Mouse (Mus musculus): ENCODE data around the gene Wdr37. TPM values are rescaled to one million over a fixed set of nuclear protein-coding genes. Genes with fewer than 3 reads are reported as not detected.
A peak's percentile ranks its signal among the peaks of the same experiment; 100 is the strongest.

The Wdr37 gene
- polyA plus RNA-seq, 1 experiment from 2014 or later: 31.0 TPM

DNA sequence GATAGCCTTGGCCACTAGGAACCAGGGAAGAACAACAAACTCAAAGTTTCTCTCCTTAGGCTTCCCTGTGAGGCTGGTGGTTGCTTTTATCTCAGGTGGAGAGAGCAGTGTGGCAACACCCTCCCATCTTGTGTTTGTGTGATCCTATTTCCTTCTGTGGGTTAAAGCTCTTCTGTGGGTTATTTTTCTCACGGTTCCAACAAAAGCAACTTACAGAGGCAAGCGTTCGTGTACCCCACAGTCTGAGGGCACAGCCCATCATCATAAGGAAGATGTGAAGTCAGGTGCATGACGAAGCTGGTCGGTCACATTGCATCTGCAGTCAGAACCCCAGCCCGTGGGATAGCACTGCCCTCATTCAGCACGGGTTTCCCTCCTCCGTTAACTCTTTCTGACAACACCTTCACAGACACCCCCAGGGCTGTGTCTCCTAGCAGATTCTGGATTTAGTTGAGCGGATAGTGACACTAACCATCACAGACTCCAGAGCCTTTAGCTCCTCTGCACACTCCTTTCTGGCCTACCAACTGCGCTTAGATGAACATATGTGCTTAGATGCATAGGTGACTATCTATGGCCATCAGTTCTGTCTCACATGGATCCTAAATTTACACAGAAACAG is 87.9 kb downstream of the Wdr37 start:
- 90% methylated on average over 10 of the region's 10 CpGs for WGBS

DNA sequence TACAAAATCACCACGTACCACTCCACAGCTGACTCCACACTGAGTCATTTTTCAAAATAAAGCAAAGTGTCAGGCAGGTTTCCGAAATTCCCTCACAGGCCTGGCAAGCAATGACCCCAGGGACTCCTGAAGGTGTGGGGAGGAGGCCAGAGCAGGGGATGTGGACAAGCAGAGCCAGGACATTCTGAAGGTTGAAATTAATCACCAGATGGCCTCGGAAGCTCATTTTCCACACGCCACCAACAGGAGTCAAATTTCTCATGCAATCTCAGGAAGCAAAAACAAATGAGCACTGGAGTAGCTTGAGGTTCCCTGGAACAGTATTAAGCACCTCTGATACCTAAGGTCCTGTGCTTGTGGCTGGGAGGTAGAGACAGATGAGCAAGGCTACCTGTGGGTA is 89.1 kb downstream of the Wdr37 start:
- peak; percentile 7 for DNase-seq (ENCODE audit: low spot score)
- WGBS: 59% methylated on average over 4 of the region's 4 CpGs
- no peaks in the 10 kb centered on the region for H3K36me3 ChIP-seq
- H3K4me3 ChIP-seq: no peak overlapping the region
- no peaks in the 10 kb centered on the region for H3K9me3 ChIP-seq
- peaks cover 6% of the 10 kb centered on the region for H3K4me1 ChIP-seq (replicated peaks)
- H3K27ac ChIP-seq: no peak overlapping the region
- H3K27me3 ChIP-seq (ENCODE audit: insufficient read depth, poor library complexity, severe bottlenecking): no peaks in the 10 kb centered on the region

More for the DNA sequence above, 87.9 kb downstream of the Wdr37 start:
- Histone ChIP-seq H3K4me3 (no peak overlapping the region), H3K9me3 (no peaks in the 10 kb centered on the region), H3K36me3 (no peaks in the 10 kb centered on the region), H3K27ac (no peak overlapping the region), H3K27me3 (ENCODE audit: insufficient read depth, poor library complexity, severe bottlenecking) (no peaks in the 10 kb centered on the region), H3K4me1 (replicated peaks) (peaks cover 6% of the 10 kb centered on the region)
- DNase-seq (ENCODE audit: low spot score): no peak

DNA sequence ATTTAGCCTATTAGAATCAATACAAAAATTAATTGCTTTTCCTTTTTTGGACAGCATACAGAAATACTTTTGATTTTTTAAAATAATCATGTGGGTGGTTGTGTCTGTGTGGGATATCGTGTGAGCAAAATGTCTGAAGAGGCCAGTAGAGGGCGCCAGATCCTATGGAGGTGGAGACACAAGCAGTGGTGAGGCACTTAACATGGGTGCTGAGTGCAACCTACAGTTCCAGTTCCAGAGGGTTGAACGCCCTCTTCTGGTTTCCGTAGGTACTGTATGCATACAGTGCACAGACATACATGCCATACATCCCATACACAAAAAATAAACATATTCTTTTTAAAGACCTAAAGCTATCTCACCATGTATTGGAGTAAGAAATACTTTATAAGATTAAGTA is 91.3 kb downstream of the Wdr37 start:
- Histone ChIP-seq H3K4me1 (replicated peaks) (peaks cover 6% of the 10 kb centered on the region), H3K27ac (no peak overlapping the region), H3K36me3 (no peaks in the 10 kb centered on the region), H3K4me3 (no peak overlapping the region), H3K27me3 (ENCODE audit: insufficient read depth, poor library complexity, severe bottlenecking) (no peaks in the 10 kb centered on the region), H3K9me3 (no peaks in the 10 kb centered on the region)
- DNase-seq (ENCODE audit: low spot score): peak; percentile 36
- 49% methylated on average over 4 of the region's 4 CpGs for WGBS

DNA sequence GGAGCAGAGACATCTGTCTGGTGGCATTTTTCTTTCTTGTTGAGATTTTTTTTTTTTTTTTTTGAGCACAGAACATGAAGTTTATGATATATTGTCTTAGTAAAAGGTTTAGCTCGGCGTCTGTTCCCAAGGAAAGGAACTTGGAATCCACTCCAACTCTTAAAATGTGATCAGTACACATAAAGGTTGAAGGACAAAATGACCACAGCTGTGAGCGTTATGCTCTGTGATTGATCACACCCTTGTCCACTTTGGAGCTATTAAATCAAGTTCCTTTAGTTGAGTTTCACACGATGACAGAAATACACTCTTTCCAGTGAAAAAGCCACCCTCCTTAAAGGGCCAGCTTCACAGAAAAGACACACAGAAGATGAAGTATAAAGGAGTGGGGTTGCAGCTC is 101.1 kb downstream of the Wdr37 start:
- Histone ChIP-seq H3K27ac (no peak overlapping the region), H3K4me3 (no peak overlapping the region), H3K36me3 (no peaks in the 10 kb centered on the region), H3K9me3 (peaks cover 6% of the 10 kb centered on the region), H3K4me1 (replicated peaks) (peaks cover 7% of the 10 kb centered on the region; the same call in 1 of the 2 replicates), H3K27me3 (ENCODE audit: insufficient read depth, poor library complexity, severe bottlenecking) (no peaks in the 10 kb centered on the region)
- WGBS: 87% methylated on average over 4 of the region's 4 CpGs
- DNase-seq (ENCODE audit: low spot score): no peak

DNA sequence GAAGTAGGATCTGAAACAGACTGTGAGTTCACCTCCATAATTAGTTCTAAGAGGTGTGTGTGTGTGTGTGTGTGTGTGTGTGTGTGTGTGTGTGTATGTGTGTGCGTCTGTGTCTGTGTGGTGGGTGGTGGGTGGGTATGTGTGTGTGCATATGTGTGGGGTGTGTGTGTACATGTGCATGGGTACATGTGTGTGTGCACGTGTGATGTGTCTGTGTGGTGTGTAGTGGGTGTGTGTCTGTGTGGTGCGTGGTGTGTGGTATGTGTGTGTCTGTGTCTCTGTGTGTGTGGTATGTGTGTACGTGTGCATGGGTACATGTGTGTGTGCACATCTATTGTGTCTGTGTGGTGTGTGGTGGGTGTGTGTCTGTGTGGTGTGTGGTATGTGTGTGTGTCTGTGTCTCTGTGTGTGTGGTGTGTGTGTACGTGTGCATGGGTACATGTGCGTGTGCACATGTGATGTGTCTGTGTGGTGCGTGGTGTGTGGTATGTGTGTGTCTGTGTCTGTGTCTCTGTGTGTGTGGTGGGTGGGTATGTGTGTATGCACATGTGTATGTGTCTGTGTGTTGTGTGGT is 102.0 kb downstream of the Wdr37 start:
- Histone ChIP-seq H3K9me3 (peaks cover 6% of the 10 kb centered on the region), H3K4me3 (no peak overlapping the region), H3K4me1 (replicated peaks) (peaks cover 4% of the 10 kb centered on the region; the same call in 1 of the 2 replicates), H3K36me3 (no peaks in the 10 kb centered on the region), H3K27ac (no peak overlapping the region), H3K27me3 (ENCODE audit: insufficient read depth, poor library complexity, severe bottlenecking) (no peaks in the 10 kb centered on the region)
- no peak for DNase-seq (ENCODE audit: low spot score)
- WGBS: 93% methylated on average over 7 of the region's 7 CpGs

DNA sequence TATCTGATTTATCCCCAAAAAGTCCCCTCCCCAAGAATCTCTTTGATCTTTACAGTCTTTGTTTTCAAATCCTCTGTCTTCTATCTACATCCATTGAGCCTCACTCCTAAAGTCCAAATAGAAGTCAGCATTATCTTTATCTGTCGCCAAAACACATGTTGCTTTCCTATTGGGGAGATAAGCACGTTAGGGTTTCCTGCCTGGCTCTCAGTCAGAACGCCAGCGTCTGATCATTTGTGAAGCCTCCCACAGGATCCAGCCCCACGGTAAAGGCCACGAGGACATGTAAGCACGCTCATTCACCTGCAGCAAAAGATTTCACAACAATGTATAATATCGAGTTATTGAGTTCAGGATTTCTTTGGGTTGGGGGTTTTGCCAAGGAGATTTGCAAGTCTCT is 110.8 kb downstream of the Wdr37 start:
- H3K4me3 ChIP-seq: no peak overlapping the region
- H3K27me3 ChIP-seq (ENCODE audit: insufficient read depth, poor library complexity, severe bottlenecking): no peaks in the 10 kb centered on the region
- DNase-seq (ENCODE audit: low spot score): no peak
- H3K27ac ChIP-seq: no peak overlapping the region
- H3K36me3 ChIP-seq: no peaks in the 10 kb centered on the region
- no peaks in the 10 kb centered on the region for H3K9me3 ChIP-seq
- 73% methylated on average over 8 of the region's 8 CpGs for WGBS
- H3K4me1 ChIP-seq (replicated peaks): no peaks in the 10 kb centered on the region

Other genes starting within 250 kb of the Wdr37 start
- 122 and 154 TPM in 2 replicates for gene Idi1, start 13.6 kb upstream of the Wdr37 start, polyA plus RNA-seq (2016; fragmentation: Nextera tagmentation; extraction: Ambion mirVana)
- not detected in 2 replicates for gene Gm9745, start 76.3 kb upstream of the Wdr37 start, polyA plus RNA-seq (2016; fragmentation: Nextera tagmentation; extraction: Ambion mirVana)
- gene Idi2, start 81.0 kb upstream of the Wdr37 start, polyA plus RNA-seq (2016; fragmentation: Nextera tagmentation; extraction: Ambion mirVana): 0.06 TPM in 1 of 2 replicates, not detected in the other
- 75.1 and 112 TPM in 2 replicates for gene Gtpbp4, start 124.2 kb upstream of the Wdr37 start, polyA plus RNA-seq (2016; fragmentation: Nextera tagmentation; extraction: Ambion mirVana)
- gene Larp4b, start 222.0 kb upstream of the Wdr37 start, polyA plus RNA-seq (2016; fragmentation: Nextera tagmentation; extraction: Ambion mirVana): 25.9 and 31.5 TPM in 2 replicates